Mouse (Mus musculus): ENCODE measurements around the gene Arfip2.

DNA sequence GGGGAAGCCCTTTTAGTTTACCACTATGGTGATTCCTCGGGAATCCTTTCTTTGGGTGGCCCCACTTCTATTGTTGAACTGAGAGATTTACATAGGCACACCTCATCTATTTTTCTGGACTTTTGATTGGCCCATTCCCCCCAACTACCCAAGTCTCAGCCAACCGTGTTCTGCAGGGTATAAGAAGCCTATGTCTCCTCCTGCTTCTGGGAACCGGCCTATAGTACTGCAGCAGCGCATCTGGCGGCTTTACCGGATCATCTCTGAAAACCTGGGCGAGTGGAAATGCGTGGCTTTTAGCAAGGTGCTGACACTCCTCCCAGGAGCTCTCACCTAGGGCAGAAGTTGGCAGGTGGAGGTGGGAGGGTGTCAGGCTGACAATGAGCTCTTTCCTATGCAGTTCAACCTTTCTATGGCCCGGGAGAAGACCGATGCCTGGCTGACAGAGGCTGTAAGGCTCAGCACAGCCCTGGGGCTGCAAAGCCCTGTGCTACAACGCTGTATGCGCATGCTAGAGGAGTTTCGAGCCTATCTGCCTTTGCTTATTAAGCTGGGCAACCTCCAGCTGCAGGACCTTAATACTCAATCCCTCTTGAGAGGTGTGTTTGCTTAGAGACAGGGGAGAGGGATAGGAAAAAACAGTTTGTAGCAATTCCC, 45.5 kb upstream of the Arfip2 start:
- TF ChIP-seq CTCF (IDR thresholded peaks at IDR 0.05; ENCODE audit: low read depth, low read length) = no peak
- no peak for TF ChIP-seq POLR2AphosphoS5 (IDR thresholded peaks at IDR 0.05; ENCODE audit: insufficient replicate concordance, low read depth, low read length)

Data from G1E (cell line).